Mouse (Mus musculus) kidney, adult 2 months (tissue): Measurements from ENCODE around the gene Cnot2.
"Not testable (repeated sequence)": the region's sequence is repeated elsewhere in the genome, so short reads cannot be mapped to it uniquely, and the experiment has no call there.

Experiments used
- CTCF ChIP-seq: fragments of 200-500 bp; conservative IDR thresholded peaks from 2 replicates; pipeline ENCODE4 v1.5.1; 2011; ENCODE audit warnings: low read depth, mild to moderate bottlenecking, control low read depth, low read length, moderate library complexity, mixed read lengths; ENCODE audit not compliant: insufficient read depth, insufficient read length
- POLR2A ChIP-seq: fragments of 200-500 bp; IDR thresholded peaks from one replicate; pipeline ENCODE4 v1.6.1; 2011; ENCODE audit warnings: low read depth, low read length, control low read depth

- TF ChIP-seq POLR2A, CTCF: not testable (repeated sequence)
Observed at GRCm38 (mm10) chr10:116613250-116613649, 31.9 kb upstream of the Cnot2 start.
